Mouse (Mus musculus): ENCODE data around the gene Prr7. TPM values are rescaled to one million over a fixed set of nuclear protein-coding genes. Genes with fewer than 3 reads are reported as not detected.

Prr7 gene
- total RNA-seq, 2 experiments from 2014 or later: 0.56 to 1.2 TPM

Small RNA genes within 50 kb of the gene (microRNA-seq; reads per million reads assigned to microRNA genes)
- 1.7 reads per million for gene Mir6943
- 3.3 reads per million, percentile 5 among the genes with 10 or more reads in this experiment for gene Mir6944
- gene Mir6945: 1.7 reads per million

Other genes starting within 250 kb of the Prr7 start
- 10 to 100 TPM; 49.8 to 52.9 TPM for gene Prelid1, start 143.8 kb upstream of the Prr7 start, total RNA-seq (2021)
- gene Rab24, start 142.3 kb upstream of the Prr7 start, total RNA-seq (2021): 10 to 100 TPM; 36.6 to 37.0 TPM
- gene Mxd3, start 134.4 kb upstream of the Prr7 start, total RNA-seq (2021): under 1 TPM; 0.36 to 0.65 TPM
- 10 to 100 TPM; 49.1 to 49.8 TPM for gene Lman2, start 101.5 kb upstream of the Prr7 start, total RNA-seq (2021)
- gene Rgs14, start 94.5 kb upstream of the Prr7 start, total RNA-seq (2021): under 1 TPM; 0.50 to 0.57 TPM
- not detected for gene Slc34a1, start 66.1 kb upstream of the Prr7 start, total RNA-seq (2021)
- not detected for gene Pfn3, start 49.0 kb upstream of the Prr7 start, total RNA-seq (2021)
- gene F12, start 37.5 kb upstream of the Prr7 start, total RNA-seq (2021): not detected
- 10 to 100 TPM; 17.5 to 18.6 TPM for gene Grk6, start 19.2 kb upstream of the Prr7 start, total RNA-seq (2021)
- gene Dbn1, start 23.8 kb downstream of the Prr7 start, total RNA-seq (2021): 10 to 100 TPM; 10.6 to 10.8 TPM
- gene Pdlim7, start 49.4 kb downstream of the Prr7 start, total RNA-seq (2021): 10 to 100 TPM; 65.2 to 67.7 TPM
- 1 to 10 TPM; 2.2 to 2.3 TPM for gene Dok3, start 65.0 kb downstream of the Prr7 start, total RNA-seq (2021)
- gene Ddx41, start 72.4 kb downstream of the Prr7 start, total RNA-seq (2021): 10 to 100 TPM; 13.1 to 13.2 TPM
- 10 to 100 TPM; 18.3 to 19.0 TPM for gene Fam193b, start 106.9 kb downstream of the Prr7 start, total RNA-seq (2021)
- 10 to 100 TPM; 86.3 to 94.2 TPM for gene Tmed9, start 109.5 kb downstream of the Prr7 start, total RNA-seq (2021)
- gene B4galt7, start 135.6 kb downstream of the Prr7 start, total RNA-seq (2021): 10 to 100 TPM in 1 of 2 experiments, 1 to 10 TPM in 1; 9.6 to 10.4 TPM
- gene Caml, start 158.7 kb downstream of the Prr7 start, total RNA-seq (2021): 10 to 100 TPM; 11.5 to 12.1 TPM
- gene Ddx46, start 170.8 kb downstream of the Prr7 start, total RNA-seq (2021): 10 to 100 TPM; 18.9 to 23.5 TPM
- gene B230219D22Rik, start 228.9 kb downstream of the Prr7 start, total RNA-seq (2021): 10 to 100 TPM; 41.1 to 44.9 TPM